Mouse (Mus musculus) kidney, adult 9 months (tissue): Measurements from ENCODE around the gene Med25.

Experiments
- DNase-seq: peaks from one replicate; pipeline ENCODE4 v3.0.0; 2022

Med25 gene

GRCm38 (mm10) chr7:44861429-44861816 is 31.1 kb downstream of the Med25 start:
- DNase-seq, result no peak

- DNase-seq, result peak; percentile 64
Measured at GRCm38 (mm10) chr7:44860576-44861428, 31.7 kb downstream of the Med25 start.

- no peak for DNase-seq
Measured at GRCm38 (mm10) chr7:44859896-44860295, 32.6 kb downstream of the Med25 start.

GRCm38 (mm10) chr7:44857905-44858304 is 34.6 kb downstream of the Med25 start:
- no peak for DNase-seq

- peak; percentile 89 for DNase-seq
Measured at GRCm38 (mm10) chr7:44857042-44857552, 35.4 kb downstream of the Med25 start, which contains the start of gene Pnkp. Gene Pnkp (plus strand): TSS chr7:44857139.

- no peak for DNase-seq
Measured at GRCm38 (mm10) chr7:44856265-44856916, 36.1 kb downstream of the Med25 start.

- DNase-seq, result no peak
Measured at GRCm38 (mm10) chr7:44855036-44855435, 37.5 kb downstream of the Med25 start.

- DNase-seq, result peak; percentile 97
Measured at GRCm38 (mm10) chr7:44854356-44855031, 38.0 kb downstream of the Med25 start.

- no peak for DNase-seq
Measured at GRCm38 (mm10) chr7:44853596-44854355, 38.7 kb downstream of the Med25 start.

- no peak for DNase-seq
Measured at GRCm38 (mm10) chr7:44853065-44853464, 39.4 kb downstream of the Med25 start.

- DNase-seq, result no peak
Measured at GRCm38 (mm10) chr7:44852259-44853027, 40.1 kb downstream of the Med25 start.

GRCm38 (mm10) chr7:44851625-44852234 is 40.8 kb downstream of the Med25 start:
- DNase-seq, result no peak

- DNase-seq, result no peak
Measured at GRCm38 (mm10) chr7:44850789-44851624, 41.5 kb downstream of the Med25 start.

- peak; percentile 73 for DNase-seq
Measured at GRCm38 (mm10) chr7:44850146-44850545, 42.4 kb downstream of the Med25 start.

GRCm38 (mm10) chr7:44849416-44850111 is 42.9 kb downstream of the Med25 start:
- peak; percentile 96 for DNase-seq

- peak; percentile 100 for DNase-seq
Measured at GRCm38 (mm10) chr7:44848561-44849415, 43.7 kb downstream of the Med25 start, which contains the start of the genes Akt1s1 and Tbc1d17. Gene Akt1s1 (plus strand): TSS chr7:44848991. Gene Tbc1d17 (minus strand): TSS chr7:44849079.

GRCm38 (mm10) chr7:44847772-44848171 is 44.7 kb downstream of the Med25 start:
- DNase-seq, result peak; percentile 38

- peak; percentile 32 for DNase-seq
Measured at GRCm38 (mm10) chr7:44846804-44847203, 45.7 kb downstream of the Med25 start.
